Mouse (Mus musculus) MEL (cell line): ENCODE results near the gene Abcb1b.

Experiments used
- CTCF ChIP-seq, 3 experiments: IDR thresholded peaks in 2 of 3; conservative IDR thresholded peaks in 1 of 3; 2 replicates each; pipeline ENCODE4 v1.5.1; 2011 to 2012; ENCODE audit warnings: low read length in 3 of 3, low read depth in 2 of 3, mild to moderate bottlenecking in 2 of 3, improper control_type of control experiment in 1 of 3, inconsistent platforms in 1 of 3, mixed read lengths in 1 of 3, moderate library complexity in 1 of 3; ENCODE audit not compliant: control insufficient read depth in 1 of 3, insufficient read depth in 1 of 3, poor library complexity in 1 of 3, severe bottlenecking in 1 of 3
- POLR2AphosphoS5 ChIP-seq: IDR thresholded peaks from 2 replicates; pipeline ENCODE4 v1.6.1; 2012; ENCODE audit warnings: low read depth, borderline replicate concordance, mild to moderate bottlenecking, inconsistent platforms, low read length, moderate library complexity, mixed read lengths
- RAD21 ChIP-seq: IDR thresholded peaks from 2 replicates; pipeline ENCODE4 v1.6.1; 2011; ENCODE audit warnings: mild to moderate bottlenecking, low read depth, low read length, improper control_type of control experiment

- TF ChIP-seq RAD21 (no peak), CTCF (IDR thresholded peaks at IDR 0.05 in 2 of 3, conservative IDR thresholded peaks at IDR 0.05 in 1 of 3; ENCODE audit: control insufficient read depth in 1 of 3, insufficient read depth in 1 of 3, low read depth in 2 of 3, low read length in 3 of 3, poor library complexity in 1 of 3, severe bottlenecking in 1 of 3) (no peak), POLR2AphosphoS5 (no peak)
These were observed 98.3 kb downstream of the Abcb1b start for GRCm38 (mm10) chr5:8896198-8896597.
